Mouse (Mus musculus) midbrain, embryonic 12.5 days (tissue): ENCODE data around the gene Tollip. TPM values are rescaled to one million over a fixed set of nuclear protein-coding genes. Genes with fewer than 3 reads are reported as not detected.
A peak's percentile ranks its signal among the peaks of the same experiment; 100 is the strongest.
"Not testable (repeated sequence)": the region's sequence is repeated elsewhere in the genome, so short reads cannot be mapped to it uniquely, and the experiment has no call there.

Experiments used
- ATAC-seq: fragments of 200-750 bp; cut with Nextera tagmentation; 2 replicates; pipeline ENCODE4 v1.8.0; 2017; ENCODE audit warnings: low read depth, moderate TSS enrichment, moderate library complexity; ENCODE audit not compliant: low FRiP score
- H3K27ac ChIP-seq: fragments of 300-500 bp; sonication (generic); replicated peaks from 2 replicates; pipeline ENCODE4 v1.5.1; 2016; ENCODE audit warnings: mild to moderate bottlenecking
- H3K27me3 ChIP-seq: fragments of 300-500 bp; sonication (generic); 2 replicates; pipeline ENCODE4 v1.6.1; 2016; ENCODE audit warnings: mild to moderate bottlenecking
- H3K36me3 ChIP-seq: fragments of 300-500 bp; sonication (generic); 2 replicates; pipeline ENCODE4 v1.6.1; 2016
- H3K4me1 ChIP-seq: fragments of 300-500 bp; sonication (generic); 2 replicates; pipeline ENCODE4 v1.6.1; 2016
- H3K4me2 ChIP-seq: fragments of 300-500 bp; sonication (generic); replicated peaks from 2 replicates; pipeline ENCODE4 v1.6.1; 2016; ENCODE audit warnings: mild to moderate bottlenecking, moderate library complexity
- H3K4me3 ChIP-seq: fragments of 300-500 bp; sonication (generic); 2 replicates; pipeline ENCODE4 v1.5.1; 2016; ENCODE audit warnings: mild to moderate bottlenecking
- H3K9ac ChIP-seq: fragments of 300-500 bp; sonication (generic); replicated peaks from 2 replicates; pipeline ENCODE4 v1.6.1; 2016; ENCODE audit warnings: mild to moderate bottlenecking, moderate library complexity
- H3K9me3 ChIP-seq: fragments of 300-500 bp; sonication (generic); 2 replicates; pipeline ENCODE4 v1.6.1; 2016; ENCODE audit warnings: mild to moderate bottlenecking
- WGBS: fragments of 180-500 bp; shearing (Covaris S2); methylation state at CpG from one replicate; pipeline ENCODE4 v1.1.7; 2016; 5-methylcytosine and 5-hydroxymethylcytosine counted together
- polyA plus RNA-seq: library from polyadenylated mRNA; unstranded; fragments of >200 nt; fragmentation: Nextera tagmentation; extraction: Ambion mirVana; gene quantifications from 2 replicates; pipeline ENCODE4 v1.2.1, GENCODE M21; 2016

Gene Tollip
- polyA plus RNA-seq, 1 experiment from 2014 or later = 68.0 TPM

- H3K4me1 ChIP-seq = no peaks in the 10 kb centered on the region
- no peak overlapping the region for H3K9ac ChIP-seq
- no peaks in the 10 kb centered on the region for H3K9me3 ChIP-seq
- H3K36me3 ChIP-seq = no peaks in the 10 kb centered on the region
- no peak overlapping the region for H3K4me2 ChIP-seq
- ATAC-seq = 0 out of 2 replicates have a peak, but pooled peaks have one; percentile 60
- no peak overlapping the region for H3K27ac ChIP-seq
- H3K27me3 ChIP-seq = no peaks in the 10 kb centered on the region
- 10% methylated on average over 7 of the region's 7 CpGs for WGBS
- no peak overlapping the region for H3K4me3 ChIP-seq
Observed at GRCm38 (mm10) chr7:141924917-141925316, 6.6 kb upstream of the Tollip start.

- H3K9me3 ChIP-seq, H3K9ac ChIP-seq, H3K4me3 ChIP-seq, H3K36me3 ChIP-seq, ATAC-seq, H3K27me3 ChIP-seq, H3K4me1 ChIP-seq, H3K4me2 ChIP-seq, H3K27ac ChIP-seq: not testable (repeated sequence)
- 93% methylated on average over 17 of the region's 17 CpGs for WGBS
Observed at GRCm38 (mm10) chr7:141924121-141924520, 5.8 kb upstream of the Tollip start.

GRCm38 (mm10) chr7:141911305-141911704 lies 7.0 kb downstream of the Tollip start:
- Histone ChIP-seq H3K36me3 (no peaks in the 10 kb centered on the region), H3K4me1 (peaks cover 3% of the 10 kb centered on the region; the same call in 1 of the 2 replicates), H3K9me3 (no peaks in the 10 kb centered on the region), H3K27ac (no peak overlapping the region), H3K4me2 (no peak overlapping the region), H3K4me3 (no peak overlapping the region), H3K9ac (no peak overlapping the region), H3K27me3 (peaks cover 23% of the 10 kb centered on the region)
- 78% methylated on average over 3 of the region's 3 CpGs for WGBS
- no peak for ATAC-seq

- H3K27me3 ChIP-seq = peaks cover 37% of the 10 kb centered on the region
Observed at GRCm38 (mm10) chr7:141908591-141908990, 9.7 kb downstream of the Tollip start.

GRCm38 (mm10) chr7:141902791-141903190 lies 15.5 kb downstream of the Tollip start:
- H3K36me3 ChIP-seq = no peaks in the 10 kb centered on the region
- no peaks in the 10 kb centered on the region for H3K9me3 ChIP-seq
- H3K4me3 ChIP-seq = peak overlapping the region; percentile 87
- no peak for ATAC-seq
- H3K4me2 ChIP-seq = peak overlapping the region; percentile 86
- WGBS = 66% methylated on average over 4 of the region's 4 CpGs
- peak overlapping the region; percentile 64 for H3K27ac ChIP-seq
- H3K4me1 ChIP-seq = peaks cover 28% of the 10 kb centered on the region
- peaks cover 23% of the 10 kb centered on the region for H3K27me3 ChIP-seq
- peak overlapping the region; percentile 61 for H3K9ac ChIP-seq

More at GRCm38 (mm10) chr7:141908591-141908990, 9.7 kb downstream of the Tollip start:
- Histone ChIP-seq H3K36me3 (no peaks in the 10 kb centered on the region), H3K4me2 (no peak overlapping the region), H3K4me3 (no peak overlapping the region), H3K9me3 (no peaks in the 10 kb centered on the region), H3K4me1 (peaks cover 3% of the 10 kb centered on the region; the same call in 1 of the 2 replicates), H3K9ac (no peak overlapping the region), H3K27ac (no peak overlapping the region)
- no peak for ATAC-seq
- 77% methylated on average over 6 of the region's 6 CpGs for WGBS

GRCm38 (mm10) chr7:141902269-141902729 lies 16.0 kb downstream of the Tollip start:
- Histone ChIP-seq H3K4me3 (peak overlapping the region; percentile 87), H3K27ac (peak overlapping the region; percentile 78), H3K27me3 (peaks cover 23% of the 10 kb centered on the region), H3K4me1 (peaks cover 28% of the 10 kb centered on the region), H3K4me2 (peak overlapping the region; percentile 86), H3K36me3 (no peaks in the 10 kb centered on the region), H3K9ac (peak overlapping the region; percentile 92), H3K9me3 (no peaks in the 10 kb centered on the region)
- ATAC-seq = peak; percentile 94
- WGBS = under 1% methylated on average over 44 of the region's 44 CpGs

- peak overlapping the region; percentile 86 for H3K4me2 ChIP-seq
- peak overlapping the region; percentile 87 for H3K4me3 ChIP-seq
- H3K27me3 ChIP-seq = peaks cover 23% of the 10 kb centered on the region
- H3K27ac ChIP-seq = peak overlapping the region; percentile 78
- WGBS = 1% methylated on average over 16 of the region's 16 CpGs
- peaks cover 28% of the 10 kb centered on the region for H3K4me1 ChIP-seq
- peak overlapping the region; percentile 92 for H3K9ac ChIP-seq
- peak; percentile 57; the same call in 1 of the 2 replicates for ATAC-seq
- H3K36me3 ChIP-seq = no peaks in the 10 kb centered on the region
- H3K9me3 ChIP-seq = no peaks in the 10 kb centered on the region
Observed at GRCm38 (mm10) chr7:141901825-141902224, 16.5 kb downstream of the Tollip start.

GRCm38 (mm10) chr7:141892151-141892550 lies 26.2 kb downstream of the Tollip start:
- H3K36me3 ChIP-seq = peaks cover 62% of the 10 kb centered on the region
- ATAC-seq = no peak
- H3K9me3 ChIP-seq = no peaks in the 10 kb centered on the region
- no peaks in the 10 kb centered on the region for H3K4me1 ChIP-seq
- H3K9ac ChIP-seq = no peak overlapping the region
- H3K27ac ChIP-seq = no peak overlapping the region
- WGBS = 95% methylated on average over 7 of the region's 7 CpGs
- H3K4me3 ChIP-seq = no peak overlapping the region
- H3K4me2 ChIP-seq = no peak overlapping the region
- no peaks in the 10 kb centered on the region for H3K27me3 ChIP-seq

- peaks cover 65% of the 10 kb centered on the region for H3K36me3 ChIP-seq
- WGBS = 91% methylated on average over 2 of the region's 2 CpGs
Observed at GRCm38 (mm10) chr7:141878813-141879212, 39.5 kb downstream of the Tollip start.

GRCm38 (mm10) chr7:141874891-141875290 lies 43.4 kb downstream of the Tollip start:
- H3K4me2 ChIP-seq = no peak overlapping the region
- WGBS = 91% methylated on average over 5 of the region's 5 CpGs
- no peak for ATAC-seq

More at GRCm38 (mm10) chr7:141878813-141879212, 39.5 kb downstream of the Tollip start:
- H3K4me2 ChIP-seq = no peak overlapping the region
- no peak overlapping the region for H3K27ac ChIP-seq
- no peak overlapping the region for H3K4me3 ChIP-seq
- no peaks in the 10 kb centered on the region for H3K27me3 ChIP-seq
- H3K9ac ChIP-seq = no peak overlapping the region
- H3K9me3 ChIP-seq = no peaks in the 10 kb centered on the region
- no peak for ATAC-seq
- no peaks in the 10 kb centered on the region for H3K4me1 ChIP-seq

GRCm38 (mm10) chr7:141870553-141870952 lies 47.8 kb downstream of the Tollip start:
- WGBS = 85% methylated on average over 5 of the region's 5 CpGs
- no peak for ATAC-seq

More at GRCm38 (mm10) chr7:141874891-141875290, 43.4 kb downstream of the Tollip start:
- Histone ChIP-seq H3K9ac (no peak overlapping the region), H3K36me3 (peaks cover 47% of the 10 kb centered on the region), H3K4me1 (no peaks in the 10 kb centered on the region), H3K27me3 (no peaks in the 10 kb centered on the region), H3K4me3 (no peak overlapping the region), H3K9me3 (no peaks in the 10 kb centered on the region), H3K27ac (no peak overlapping the region)

GRCm38 (mm10) chr7:141869644-141870043 lies 48.7 kb downstream of the Tollip start:
- Histone ChIP-seq H3K4me1 (no peaks in the 10 kb centered on the region), H3K27me3 (no peaks in the 10 kb centered on the region), H3K9me3 (no peaks in the 10 kb centered on the region), H3K36me3 (peaks cover 26% of the 10 kb centered on the region), H3K27ac (no peak overlapping the region), H3K4me2 (no peak overlapping the region), H3K9ac (no peak overlapping the region), H3K4me3 (no peak overlapping the region)
- 81% methylated on average over 5 of the region's 5 CpGs for WGBS
- no peak for ATAC-seq

More at GRCm38 (mm10) chr7:141870553-141870952, 47.8 kb downstream of the Tollip start:
- no peak overlapping the region for H3K4me3 ChIP-seq
- H3K36me3 ChIP-seq = peaks cover 29% of the 10 kb centered on the region
- no peaks in the 10 kb centered on the region for H3K9me3 ChIP-seq
- H3K4me2 ChIP-seq = no peak overlapping the region
- no peaks in the 10 kb centered on the region for H3K4me1 ChIP-seq
- no peak overlapping the region for H3K9ac ChIP-seq
- H3K27me3 ChIP-seq = no peaks in the 10 kb centered on the region
- H3K27ac ChIP-seq = no peak overlapping the region

- no peak overlapping the region for H3K27ac ChIP-seq
- H3K4me2 ChIP-seq = no peak overlapping the region
- no peak for ATAC-seq
- no peak overlapping the region for H3K9ac ChIP-seq
- WGBS = 85% methylated on average over 4 of the region's 4 CpGs
- H3K4me1 ChIP-seq = no peaks in the 10 kb centered on the region
- H3K4me3 ChIP-seq = no peak overlapping the region
- no peaks in the 10 kb centered on the region for H3K27me3 ChIP-seq
- no peaks in the 10 kb centered on the region for H3K36me3 ChIP-seq
- no peaks in the 10 kb centered on the region for H3K9me3 ChIP-seq
Observed at GRCm38 (mm10) chr7:141861046-141861445, 57.3 kb downstream of the Tollip start.
